Mouse (Mus musculus) cerebellum, adult 2 months (tissue): ENCODE results near the gene Kctd21. TPM values are rescaled to one million over a fixed set of nuclear protein-coding genes. Genes with fewer than 3 reads are reported as not detected.
A peak's percentile ranks its signal among the peaks of the same experiment; 100 is the strongest.

Source experiments
- DNase-seq, 2 experiments: peaks; one replicate each; pipeline ENCODE4 v3.0.0; 2021
- H3K27ac ChIP-seq: fragments of 200-500 bp; 2 replicates; pipeline ENCODE4 v1.5.1; 2012; ENCODE audit warnings: low read length, control low read depth, inconsistent platforms; ENCODE audit not compliant: insufficient read depth
- H3K27me3 ChIP-seq: fragments of 200-500 bp; 2 replicates; pipeline ENCODE4 v1.6.1; 2012; ENCODE audit warnings: inconsistent platforms, mild to moderate bottlenecking, low read length, moderate library complexity; ENCODE audit not compliant: control insufficient read depth, insufficient read depth
- H3K4me1 ChIP-seq: fragments of 200-500 bp; 2 replicates; pipeline ENCODE4 v1.6.1; 2011; ENCODE audit warnings: low read length; ENCODE audit not compliant: control insufficient read depth, insufficient read depth
- H3K4me3 ChIP-seq: fragments of 200-500 bp; replicated peaks from 2 replicates; pipeline ENCODE3; 2011; ENCODE audit warnings: mild to moderate bottlenecking, low read depth, low read length, control low read depth; ENCODE audit not compliant: insufficient read depth
- CTCF ChIP-seq: fragments of 200-500 bp; IDR thresholded peaks from 2 replicates; pipeline ENCODE4 v1.5.1; 2011; ENCODE audit warnings: low read depth, mild to moderate bottlenecking, control low read depth, low read length, moderate library complexity, borderline replicate concordance; ENCODE audit not compliant: insufficient read depth
- POLR2A ChIP-seq: fragments of 200-500 bp; IDR thresholded peaks from 2 replicates; pipeline ENCODE4 v1.6.1; 2011; ENCODE audit warnings: low read length, control low read depth, borderline replicate concordance; ENCODE audit not compliant: insufficient read depth
- WGBS: fragments of 180-500 bp; shearing (Covaris S2); methylation state at CpG from one replicate; pipeline ENCODE4 v1.1.7; 2018; 5-methylcytosine and 5-hydroxymethylcytosine counted together
- polyA plus RNA-seq: library from polyadenylated mRNA; depleted of rRNA; stranded (reverse); fragments of >200 nt; gene quantifications from 2 replicates; pipeline ENCODE4 v1.2.3, GENCODE M21; 2012; rRNA removed

Gene Kctd21
- polyA plus RNA-seq, 1 experiment: 18.4 TPM

- peak overlapping the region; percentile 92 for H3K27ac ChIP-seq
- H3K4me3 ChIP-seq: peak overlapping the region; percentile 16
- TF ChIP-seq CTCF (peak; percentile 36; the same call in 1 of the 2 replicates), POLR2A (0 out of 2 replicates have a peak, but pooled peaks have one; percentile 11)
- DNase-seq: peak; percentile 95 to 99
- WGBS: 5% methylated on average over 5 of the region's 5 CpGs
- no peaks in the 10 kb centered on the region for H3K27me3 ChIP-seq
- peaks cover 24% of the 10 kb centered on the region for H3K4me1 ChIP-seq
Observed at GRCm38 (mm10) chr7:97386806-97387370, 54.8 kb downstream of the Kctd21 start.

- Histone ChIP-seq H3K27ac (peak overlapping the region; percentile 92), H3K4me1 (peaks cover 24% of the 10 kb centered on the region), H3K4me3 (peak overlapping the region; percentile 16), H3K27me3 (no peaks in the 10 kb centered on the region)
- DNase-seq: no peak
- 17% methylated on average over 8 of the region's 8 CpGs for WGBS
- TF ChIP-seq CTCF (no peak), POLR2A (no peak)
Observed at GRCm38 (mm10) chr7:97387561-97388147, 55.5 kb downstream of the Kctd21 start.

- H3K27me3 ChIP-seq: no peaks in the 10 kb centered on the region
- peaks cover 24% of the 10 kb centered on the region for H3K4me1 ChIP-seq
- DNase-seq: peak in 1 of 2 experiments; percentile 10
- H3K27ac ChIP-seq: 0 out of 2 replicates have a peak overlapping the region, but pooled peaks have one; percentile 7
- no peak overlapping the region for H3K4me3 ChIP-seq
- no peak for TF ChIP-seq CTCF
- no peak for TF ChIP-seq POLR2A
- WGBS: 86% methylated on average over 4 of the region's 4 CpGs
Observed at GRCm38 (mm10) chr7:97388541-97388940, 56.4 kb downstream of the Kctd21 start.

GRCm38 (mm10) chr7:97391293-97392078 lies 59.4 kb downstream of the Kctd21 start:
- no peak for TF ChIP-seq CTCF
- TF ChIP-seq POLR2A: no peak
- peak in 1 of 2 experiments; percentile 7 for DNase-seq
- 68% methylated on average over 13 of the region's 13 CpGs for WGBS
- H3K27ac ChIP-seq: no peak overlapping the region
- peaks cover 17% of the 10 kb centered on the region for H3K4me1 ChIP-seq
- H3K27me3 ChIP-seq: no peaks in the 10 kb centered on the region
- no peak overlapping the region for H3K4me3 ChIP-seq

GRCm38 (mm10) chr7:97392079-97392445 lies 59.9 kb downstream of the Kctd21 start:
- peaks cover 14% of the 10 kb centered on the region for H3K4me1 ChIP-seq
- no peaks in the 10 kb centered on the region for H3K27me3 ChIP-seq
- no peak for DNase-seq
- no peak overlapping the region for H3K27ac ChIP-seq
- WGBS: 55% methylated on average over 6 of the region's 6 CpGs
- TF ChIP-seq POLR2A (no peak), CTCF (no peak)
- H3K4me3 ChIP-seq: no peak overlapping the region

- Histone ChIP-seq H3K27me3 (no peaks in the 10 kb centered on the region), H3K27ac (no peak overlapping the region), H3K4me3 (no peak overlapping the region), H3K4me1 (no peaks in the 10 kb centered on the region)
- WGBS: 88% methylated on average over 2 of the region's 2 CpGs
- TF ChIP-seq CTCF (no peak), POLR2A (no peak)
- no peak for DNase-seq
Observed at GRCm38 (mm10) chr7:97394375-97394774, 62.2 kb downstream of the Kctd21 start.

GRCm38 (mm10) chr7:97398943-97399342 lies 66.8 kb downstream of the Kctd21 start:
- TF ChIP-seq CTCF: no peak
- no peak for TF ChIP-seq POLR2A
- DNase-seq: no peak
- H3K27ac ChIP-seq: no peak overlapping the region
- WGBS: 79% methylated on average over 6 of the region's 6 CpGs
- H3K4me1 ChIP-seq: peaks cover 5% of the 10 kb centered on the region; the same call in 1 of the 2 replicates
- H3K27me3 ChIP-seq: no peaks in the 10 kb centered on the region
- no peak overlapping the region for H3K4me3 ChIP-seq

Other genes starting within 250 kb of the Kctd21 start
- gene Usp35, start 307 bp upstream of the Kctd21 start, polyA plus RNA-seq: 19.1 and 21.7 TPM in 2 replicates
- 10.1 and 11.1 TPM in 2 replicates for gene Alg8, start 39.3 kb downstream of the Kctd21 start, polyA plus RNA-seq
- gene Ndufc2, start 67.7 kb downstream of the Kctd21 start, polyA plus RNA-seq: 376 and 378 TPM in 2 replicates
- gene Thrsp, start 85.4 kb downstream of the Kctd21 start, polyA plus RNA-seq: 93.2 and 101 TPM in 2 replicates
- gene Kctd14, start 119.0 kb downstream of the Kctd21 start, polyA plus RNA-seq: 1.6 and 2.2 TPM in 2 replicates
- 67.0 and 72.2 TPM in 2 replicates for gene Ints4, start 148.6 kb downstream of the Kctd21 start, polyA plus RNA-seq
- 71.4 and 78.9 TPM in 2 replicates for gene Aamdc, start 247.2 kb downstream of the Kctd21 start, polyA plus RNA-seq
- gene Rsf1, start 247.6 kb downstream of the Kctd21 start, polyA plus RNA-seq: 14.7 and 15.2 TPM in 2 replicates